Mouse (Mus musculus): ENCODE measurements at regions not wholly inside any gene's neighbourhood (a gene's known extent, or its start where the extent isn't known, plus 50 kb on each side); places are given as distances from the start of the nearest gene placed in this dataset.

GRCm38 (mm10) chr14:100353508-100353907 lies 69.0 kb upstream of the Klf12 start:
- TF ChIP-seq CTCF (IDR thresholded peaks at IDR 0.05; ENCODE audit: low read depth): no peak
- TF ChIP-seq EP300 (IDR thresholded peaks at IDR 0.05; ENCODE audit: low read depth): no peak
